Mouse (Mus musculus) left cerebral cortex, adult 9 months (tissue): ENCODE results near the gene Klhdc8b.

Experiments used
- DNase-seq, 2 experiments: peaks; one replicate each; pipeline ENCODE4 v3.0.0; 2022; ENCODE audit warnings: low spot score in 2 of 2

Gene Klhdc8b

DNA sequence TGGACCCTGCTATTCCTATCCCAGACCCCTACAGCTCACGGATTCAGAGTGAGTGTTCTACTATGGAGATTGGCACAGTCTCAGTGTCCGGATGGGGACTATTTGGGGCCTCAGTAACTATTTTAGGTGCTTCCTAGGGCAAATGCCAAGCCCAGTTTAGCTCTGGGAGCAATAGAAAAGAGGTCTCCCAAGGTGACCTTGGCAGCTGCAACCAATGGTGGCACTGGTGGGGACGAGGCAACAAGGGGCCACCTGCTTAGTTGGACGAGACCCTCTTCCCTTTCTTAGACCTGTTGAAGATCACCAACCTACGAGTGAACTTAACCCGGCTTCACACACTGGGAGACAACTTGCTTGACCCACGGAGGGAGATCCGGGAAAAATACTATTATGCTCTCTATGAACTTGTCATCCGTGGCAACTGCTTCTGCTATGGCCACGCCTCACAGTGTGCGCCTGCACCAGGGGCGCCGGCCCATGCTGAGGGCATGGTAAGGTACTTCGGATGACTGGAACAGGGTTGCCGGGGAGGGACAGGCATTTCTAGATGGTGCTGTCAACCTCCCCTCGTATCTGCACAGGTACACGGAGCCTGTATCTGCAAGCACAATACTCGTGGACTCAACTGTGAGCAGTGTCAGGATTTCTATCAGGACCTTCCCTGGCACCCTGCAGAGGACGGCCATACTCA lies 20.3 kb upstream of the Klhdc8b start:
- no peak for DNase-seq

DNA sequence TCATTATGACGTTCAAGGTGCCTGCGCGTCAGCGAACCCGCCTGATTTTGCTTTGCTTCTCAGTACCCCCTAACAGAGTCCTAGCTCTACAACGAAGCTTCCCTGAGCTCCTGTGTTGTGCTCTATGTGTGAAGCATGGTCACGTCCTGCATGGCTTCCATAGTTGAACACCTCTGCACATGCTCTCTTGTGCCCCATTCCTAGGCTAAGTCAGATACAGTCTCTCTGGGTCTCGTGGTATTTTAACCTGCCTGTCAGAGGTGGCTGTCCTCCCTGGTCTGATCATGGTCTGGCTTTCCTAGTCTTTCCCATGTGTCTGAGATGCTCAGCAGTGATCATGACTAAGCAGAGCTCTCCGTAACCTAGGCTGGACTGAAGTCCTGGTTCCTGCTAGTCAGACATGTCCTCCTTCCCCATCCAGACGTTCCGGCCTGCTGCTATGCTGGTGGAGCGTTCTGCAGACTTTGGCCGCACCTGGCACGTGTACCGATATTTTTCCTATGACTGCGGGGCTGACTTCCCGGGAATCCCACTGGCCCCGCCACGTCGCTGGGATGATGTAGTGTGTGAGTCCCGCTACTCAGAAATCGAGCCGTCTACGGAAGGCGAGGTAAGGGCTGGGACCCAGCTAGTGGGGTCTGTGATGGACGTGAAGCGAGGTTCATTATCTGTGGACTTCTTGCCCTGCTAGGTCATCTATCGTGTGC lies 19.6 kb upstream of the Klhdc8b start:
- DNase-seq, result no peak

DNA sequence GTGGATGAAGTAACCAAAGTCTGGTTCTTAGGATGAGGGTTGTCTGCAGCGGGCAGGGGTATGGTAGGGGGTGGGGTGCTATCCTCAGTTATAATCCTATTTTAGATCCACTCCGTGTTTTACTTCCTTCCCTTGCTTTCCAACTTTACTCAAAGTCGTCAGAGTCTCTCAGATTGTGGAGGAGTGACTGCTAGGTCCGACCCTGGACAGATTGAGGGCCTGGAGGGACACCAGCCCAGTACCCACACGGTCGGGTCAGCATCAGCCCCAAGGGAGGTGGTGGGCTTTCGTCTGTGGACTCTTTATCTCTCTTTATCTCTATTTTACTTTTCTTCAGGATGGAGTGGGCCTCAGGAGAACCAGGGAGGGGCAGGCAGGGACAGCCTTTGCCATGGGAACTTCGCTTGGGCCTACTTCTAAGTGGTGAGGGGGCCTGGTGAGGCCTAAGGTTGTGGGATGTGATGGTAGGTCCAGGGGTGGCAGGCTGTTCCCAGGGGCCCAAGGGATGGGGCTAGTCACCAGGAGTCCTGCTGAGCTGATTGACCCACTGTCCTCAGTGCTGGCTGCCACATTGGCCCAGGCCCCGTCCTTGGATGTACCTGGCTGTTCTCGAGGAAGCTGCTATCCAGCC lies 18.5 kb upstream of the Klhdc8b start, which contains the start of gene Lamb2:
Gene Lamb2 (plus strand): TSS at position 16 of the 631 bp plus-strand sequence.
- DNase-seq, result no peak

DNA sequence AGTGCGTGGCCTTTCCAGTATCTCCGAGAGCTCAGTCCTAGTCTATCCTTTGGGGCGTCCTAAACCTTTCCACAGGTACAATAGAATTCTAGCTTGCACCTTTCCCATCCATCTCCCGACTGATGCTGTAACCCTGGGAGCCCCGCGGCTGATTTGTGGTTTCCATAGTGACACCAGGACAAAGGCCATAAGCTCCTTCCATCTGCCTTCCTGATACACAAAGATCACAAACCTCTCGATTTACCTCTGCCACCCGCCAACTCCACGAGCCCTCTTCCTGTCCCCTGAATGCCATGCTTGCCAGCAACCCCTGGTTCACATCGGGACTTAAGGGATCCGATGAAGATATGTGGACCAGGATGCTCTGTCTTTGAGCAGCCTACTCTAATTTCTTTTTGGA lies 17.9 kb upstream of the Klhdc8b start:
- DNase-seq, result no peak

DNA sequence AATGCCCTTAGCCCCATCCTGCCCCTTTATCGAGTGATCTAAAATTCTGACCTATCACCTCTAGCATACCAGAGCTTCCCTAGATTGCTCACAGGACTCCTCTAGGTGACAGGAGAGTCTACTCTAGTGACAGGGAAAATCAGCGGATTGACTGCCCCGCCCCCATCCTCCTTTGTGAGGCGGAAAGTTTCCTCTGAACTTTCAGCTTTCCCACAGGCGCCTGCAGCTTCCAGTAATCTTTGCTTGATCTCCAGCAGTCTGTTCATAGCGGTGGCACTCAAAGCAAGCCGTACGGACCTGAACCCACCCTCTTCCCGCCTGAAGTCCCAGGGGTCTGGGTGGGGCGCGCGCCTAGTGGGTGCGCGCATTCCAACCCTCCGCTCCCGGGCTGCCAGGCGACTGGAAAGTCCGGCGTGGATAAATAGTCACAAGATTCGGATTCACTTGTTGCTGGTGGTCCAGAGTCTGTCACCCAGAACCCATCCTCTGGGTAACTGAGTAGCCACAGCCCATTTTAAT lies 17.3 kb upstream of the Klhdc8b start:
- no peak for DNase-seq

DNA sequence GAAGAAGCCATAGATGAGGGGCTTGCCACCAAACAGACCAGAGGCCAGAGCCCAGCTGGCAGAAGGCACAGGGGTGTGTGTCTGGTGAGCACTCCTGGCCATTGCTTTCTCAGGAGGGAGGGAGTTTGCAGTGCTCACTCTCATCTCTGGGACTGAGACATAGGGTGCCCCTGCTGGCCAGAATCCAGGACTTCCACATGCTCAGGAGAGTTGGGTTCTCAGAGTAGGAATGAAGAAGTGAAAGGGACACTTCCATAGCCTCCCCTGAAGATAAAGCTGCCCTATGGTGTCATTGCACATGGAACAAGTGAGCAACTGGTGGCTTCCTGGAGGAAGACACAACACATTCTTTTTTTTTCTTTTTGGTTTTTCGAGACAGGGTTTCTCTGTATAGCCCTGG lies 13.1 kb upstream of the Klhdc8b start:
- DNase-seq, result no peak

DNA sequence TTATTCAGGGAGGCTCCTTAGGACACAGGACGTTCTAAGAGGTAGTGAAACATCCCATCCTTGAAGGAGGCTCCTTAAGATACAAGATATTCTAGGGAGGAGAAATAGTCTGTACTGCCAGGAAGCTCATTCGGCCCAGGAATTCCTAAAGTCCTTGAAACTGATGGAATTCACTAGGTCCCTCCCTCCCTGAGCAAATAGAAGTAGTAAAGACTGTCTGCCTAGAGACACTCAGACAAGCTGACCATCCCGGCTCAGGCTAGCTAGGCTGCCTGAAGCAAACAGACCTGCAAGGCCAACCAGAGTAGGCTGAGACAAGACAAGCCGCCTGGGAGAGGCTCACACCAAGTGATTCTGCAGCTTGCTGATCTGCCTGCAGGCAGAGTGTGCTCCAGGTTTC lies 8.5 kb upstream of the Klhdc8b start:
- no peak for DNase-seq

DNA sequence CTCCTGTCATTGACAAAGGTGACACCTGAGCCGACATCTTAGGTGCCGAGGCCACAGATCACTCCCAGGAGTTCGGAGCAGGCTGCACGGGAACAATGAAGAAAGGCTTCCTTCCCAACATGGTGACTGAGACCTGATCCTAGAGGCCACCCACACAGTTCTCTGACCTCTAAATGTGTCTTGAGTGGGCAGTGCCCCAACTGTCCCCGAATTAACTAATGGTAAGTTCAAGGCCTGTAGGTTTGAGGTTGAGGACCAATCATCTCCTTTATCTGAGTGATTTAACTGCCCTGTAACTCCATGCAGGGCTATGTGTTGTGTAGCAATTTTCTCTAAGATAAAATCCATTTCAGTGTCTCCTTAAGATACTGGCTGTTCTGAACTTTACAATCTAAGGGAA lies 8.0 kb upstream of the Klhdc8b start:
- DNase-seq, result no peak

DNA sequence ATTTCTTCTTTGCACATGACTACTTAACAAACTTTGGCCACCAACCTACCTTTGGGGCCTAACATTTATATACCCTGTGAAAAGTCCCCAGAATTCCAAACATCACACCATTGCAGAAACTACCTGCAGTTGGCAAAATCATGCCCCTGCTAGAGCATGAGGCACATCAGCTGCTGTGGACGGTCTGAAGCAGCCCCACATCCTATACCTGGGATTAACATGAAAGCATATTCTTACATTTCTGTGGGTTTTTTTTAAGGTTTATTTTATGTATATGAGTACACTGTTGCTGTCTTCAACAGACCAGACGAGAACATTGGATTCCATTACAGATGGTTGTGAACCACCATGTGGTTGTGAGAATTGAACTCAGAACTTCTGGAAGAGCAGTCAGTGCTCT lies 4.8 kb upstream of the Klhdc8b start:
- DNase-seq, result no peak

DNA sequence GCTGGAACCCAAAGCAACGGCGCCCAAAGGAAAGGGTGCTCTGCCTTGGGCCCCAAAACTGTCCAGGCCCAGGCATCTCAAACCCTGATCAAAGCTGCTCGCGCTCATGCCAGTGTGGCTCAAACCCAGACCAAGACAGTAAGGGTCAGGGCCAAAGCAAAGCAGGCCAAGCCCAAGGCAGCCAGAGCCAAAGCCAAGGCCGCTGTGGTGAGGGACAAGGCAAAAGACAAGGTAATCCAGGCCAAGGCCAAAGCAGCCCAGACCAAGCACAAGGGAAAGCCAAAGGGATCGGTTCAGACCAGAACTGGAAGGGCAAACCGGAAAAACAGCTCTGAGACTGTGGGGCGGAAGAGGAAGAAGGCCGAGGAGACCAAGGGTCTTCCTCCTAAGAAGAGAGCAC lies 2.3 kb upstream of the Klhdc8b start:
- no peak for DNase-seq

DNA sequence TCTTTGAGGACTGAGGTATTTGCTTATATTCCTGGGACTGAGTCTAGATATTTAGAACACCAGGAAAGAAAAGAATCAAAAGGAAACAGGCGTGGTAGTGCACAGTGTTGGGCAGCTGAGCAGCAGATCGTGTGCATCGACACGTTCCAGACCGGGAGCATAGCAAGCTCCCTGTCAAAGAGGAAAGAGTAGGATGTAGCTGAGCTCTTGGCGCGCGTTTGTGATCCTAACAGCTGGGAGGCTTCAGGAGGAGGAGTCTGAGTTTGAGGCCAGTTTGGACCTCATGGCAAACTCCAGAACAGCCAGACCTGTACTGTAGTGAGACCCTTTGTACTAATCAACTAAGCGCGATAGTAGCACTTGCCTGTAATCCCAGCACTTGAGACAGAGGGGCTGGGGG lies 811 bp upstream of the Klhdc8b start:
- DNase-seq, result no peak

DNA sequence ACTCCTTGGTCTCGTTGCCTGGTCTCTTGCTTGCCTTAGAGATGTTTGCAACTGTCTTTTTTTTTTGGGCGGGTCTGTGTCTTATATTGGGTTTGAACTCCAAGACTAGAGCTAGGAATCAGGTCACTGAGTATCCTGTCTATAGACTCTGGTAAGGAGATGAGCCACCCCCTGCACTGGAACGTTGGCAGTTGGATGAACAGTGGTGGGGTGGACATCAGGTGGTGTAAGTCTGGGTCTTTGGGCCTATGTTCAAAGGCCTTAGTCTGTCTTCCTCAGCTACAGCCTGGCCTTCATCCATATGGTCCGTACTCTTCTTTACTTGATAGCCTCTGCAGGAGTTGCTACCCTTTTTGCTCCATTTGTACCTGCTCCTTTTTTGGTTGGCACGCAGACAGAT lies 294 bp upstream of the Klhdc8b start:
- no peak for DNase-seq

DNA sequence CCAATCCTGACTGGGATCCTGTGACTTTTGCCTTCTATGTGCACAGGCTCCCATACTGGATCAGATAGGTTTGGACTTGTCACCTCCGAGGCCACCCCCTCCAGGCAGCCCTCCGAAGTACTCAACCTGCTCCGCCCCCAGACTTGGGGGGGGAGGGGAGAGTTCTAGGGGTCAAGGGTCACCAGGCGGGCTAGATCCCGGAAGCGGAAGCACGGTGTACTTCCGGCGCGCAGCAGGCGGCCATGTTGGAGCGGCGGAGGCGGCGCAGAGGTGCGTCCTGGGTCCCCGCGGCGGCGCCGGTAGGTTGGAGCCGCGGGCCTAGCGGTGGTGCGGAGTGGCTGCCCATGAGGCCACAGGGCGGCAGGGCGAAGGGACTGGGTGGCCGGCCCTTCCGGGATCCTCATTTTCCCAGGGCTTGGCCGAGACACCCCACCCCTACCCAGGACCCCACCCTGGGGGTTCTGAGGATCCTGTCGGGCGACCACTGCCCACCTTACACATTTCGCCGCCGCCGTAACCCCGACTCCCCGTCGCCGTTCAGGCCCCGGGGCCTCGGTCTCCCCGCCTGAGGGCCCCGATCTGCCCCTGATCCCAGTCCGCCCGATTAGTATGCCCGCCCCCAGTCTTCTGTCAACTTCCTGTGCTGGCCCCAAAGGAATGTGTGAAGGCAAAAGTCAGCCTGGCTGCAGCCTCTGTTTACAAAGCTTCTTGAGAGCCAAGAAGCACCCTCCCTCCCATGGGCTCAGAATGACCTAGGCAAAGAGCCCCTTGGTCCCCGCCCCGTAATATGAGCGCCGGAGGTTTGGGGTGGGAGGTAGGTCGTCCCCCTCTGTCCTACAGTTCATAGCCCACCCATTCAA lies 832 bp downstream of the Klhdc8b start, which contains the start of gene Ccdc71:
Gene Ccdc71 (plus strand): TSS at position 209 of the 860 bp plus-strand sequence.
- peak; percentile 67 to 87 for DNase-seq

DNA sequence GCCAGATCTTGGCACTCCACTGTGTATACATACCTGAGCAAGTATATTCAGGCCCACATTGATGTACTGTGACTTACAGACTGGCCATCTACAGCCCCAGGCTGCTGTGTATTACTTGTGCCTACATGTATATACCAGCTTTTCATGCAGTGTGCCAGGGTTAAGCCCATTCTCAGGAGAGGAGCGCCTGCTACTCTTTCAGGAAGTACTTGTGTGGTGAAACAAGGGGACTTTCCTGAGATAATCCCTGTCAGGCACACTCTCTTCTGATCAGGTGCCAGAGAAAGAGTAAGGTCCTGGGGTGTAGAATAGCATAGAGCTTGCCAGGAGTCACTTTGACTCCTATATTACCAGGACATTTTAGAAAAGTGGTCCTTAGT lies 1.5 kb downstream of the Klhdc8b start:
- no peak for DNase-seq

DNA sequence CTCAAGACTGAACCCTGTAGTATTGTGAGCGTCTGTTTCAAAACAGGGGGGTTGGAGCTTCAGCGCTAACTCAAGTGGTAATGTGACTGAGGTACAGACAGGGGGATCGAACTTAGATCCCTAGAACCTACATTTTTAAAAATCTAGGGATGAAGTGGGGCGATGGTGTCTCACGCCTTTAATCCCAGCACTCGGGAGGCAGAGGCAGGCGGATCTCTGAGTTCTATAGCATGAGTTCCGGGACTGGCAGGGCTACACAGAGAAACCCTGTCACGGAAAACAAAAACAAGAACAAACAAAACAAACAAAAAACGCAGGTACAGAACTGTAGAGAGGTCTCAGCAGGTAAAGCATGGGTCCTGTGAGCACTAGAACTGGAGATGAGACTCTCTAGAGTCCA lies 4.4 kb downstream of the Klhdc8b start:
- DNase-seq, result no peak

DNA sequence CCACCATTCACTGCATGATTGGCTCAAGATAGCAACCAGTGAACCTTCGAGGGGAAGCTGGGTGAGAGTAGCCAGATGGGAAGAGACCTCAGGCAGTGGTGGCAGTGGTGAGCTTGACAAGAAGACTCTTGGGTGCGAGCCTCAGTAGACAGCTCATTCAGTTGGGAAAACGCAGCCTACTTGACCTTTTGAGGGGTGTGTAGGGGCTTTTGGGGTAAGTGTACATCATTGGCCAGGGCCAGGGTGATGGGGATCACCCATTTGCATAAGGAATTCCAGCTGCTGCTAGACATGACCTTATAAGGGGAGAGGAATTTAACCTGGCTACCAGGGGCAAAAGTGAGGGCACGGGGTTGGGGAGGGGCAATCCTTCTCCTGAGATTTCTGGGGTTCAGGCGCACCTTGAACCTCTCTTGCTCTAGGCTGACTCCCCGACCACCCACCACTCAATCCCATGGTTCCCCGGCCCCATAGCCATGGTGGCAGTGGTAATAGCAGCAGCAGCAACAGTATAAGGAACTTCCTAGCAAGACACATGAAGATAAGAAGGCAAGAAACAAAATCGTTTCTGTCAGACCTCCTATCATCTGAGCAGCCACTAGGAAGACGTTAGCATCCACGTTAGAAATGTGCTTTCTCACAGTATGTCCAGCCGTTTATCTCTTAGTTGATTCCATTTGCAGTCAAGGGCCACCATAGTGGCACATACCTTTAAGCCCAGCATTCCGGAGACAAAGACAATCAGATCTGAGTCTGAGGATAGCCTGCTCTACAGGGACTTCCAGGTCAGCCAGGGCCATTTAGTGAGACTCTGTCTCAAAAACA lies 5.4 kb downstream of the Klhdc8b start:
- DNase-seq, result no peak

DNA sequence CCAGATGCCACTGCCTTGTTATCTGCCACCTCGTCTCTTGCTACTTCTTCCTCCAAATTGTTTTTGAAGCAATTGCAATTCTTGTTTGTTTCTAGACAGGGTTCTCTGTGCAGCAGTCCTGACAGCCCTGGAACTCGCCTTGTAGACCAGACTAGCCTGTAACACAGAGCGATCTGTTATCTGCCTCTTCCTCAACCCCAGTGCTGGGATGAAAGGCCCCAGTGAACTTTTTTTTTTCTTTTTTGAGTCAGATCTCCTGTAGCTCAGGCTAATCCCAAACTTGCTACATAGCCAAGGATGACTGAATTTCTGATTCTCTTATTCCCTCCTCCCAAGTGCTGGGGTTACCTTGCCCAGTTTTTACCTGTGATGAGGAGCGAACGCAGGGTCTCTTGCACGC lies 7.0 kb downstream of the Klhdc8b start:
- no peak for DNase-seq

DNA sequence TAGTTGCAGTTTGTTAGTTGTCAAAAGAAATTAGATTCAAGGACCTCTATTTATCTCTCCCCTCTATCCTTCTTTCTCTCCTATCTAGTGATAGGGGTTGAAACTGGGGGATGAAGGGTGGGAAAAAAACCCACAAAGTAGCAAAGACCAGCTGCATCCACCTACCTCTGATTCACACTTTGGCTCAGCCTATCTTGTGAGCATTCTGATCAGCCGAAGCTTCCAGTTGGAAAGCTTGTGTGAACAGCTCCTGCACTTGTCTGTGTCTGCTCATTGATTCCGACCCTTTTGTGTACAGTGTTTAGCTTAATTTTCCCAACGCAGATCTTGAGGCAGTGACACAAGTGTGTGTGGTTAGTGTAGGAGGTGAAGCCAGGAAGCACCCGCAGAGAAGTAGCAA lies 7.9 kb downstream of the Klhdc8b start:
- no peak for DNase-seq

DNA sequence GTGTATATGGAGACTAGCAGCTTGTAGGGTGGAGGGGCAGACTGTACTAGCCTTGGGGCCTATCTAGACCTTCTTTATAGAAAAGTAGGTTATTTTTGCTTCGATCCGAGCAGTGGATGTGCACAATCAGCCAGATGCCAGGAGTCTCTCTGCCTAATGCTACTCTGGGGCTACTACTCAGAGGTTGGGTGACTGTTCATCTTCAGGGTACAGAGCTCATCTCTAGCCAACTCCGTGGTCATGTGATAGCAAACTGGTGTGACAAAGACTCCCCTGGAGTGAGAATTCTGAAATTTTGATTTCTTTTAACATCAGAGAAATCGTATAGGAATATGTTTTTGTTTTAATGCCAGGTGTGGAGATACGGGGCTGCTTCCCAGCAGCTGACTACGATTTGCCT lies 8.5 kb downstream of the Klhdc8b start:
- DNase-seq, result no peak

DNA sequence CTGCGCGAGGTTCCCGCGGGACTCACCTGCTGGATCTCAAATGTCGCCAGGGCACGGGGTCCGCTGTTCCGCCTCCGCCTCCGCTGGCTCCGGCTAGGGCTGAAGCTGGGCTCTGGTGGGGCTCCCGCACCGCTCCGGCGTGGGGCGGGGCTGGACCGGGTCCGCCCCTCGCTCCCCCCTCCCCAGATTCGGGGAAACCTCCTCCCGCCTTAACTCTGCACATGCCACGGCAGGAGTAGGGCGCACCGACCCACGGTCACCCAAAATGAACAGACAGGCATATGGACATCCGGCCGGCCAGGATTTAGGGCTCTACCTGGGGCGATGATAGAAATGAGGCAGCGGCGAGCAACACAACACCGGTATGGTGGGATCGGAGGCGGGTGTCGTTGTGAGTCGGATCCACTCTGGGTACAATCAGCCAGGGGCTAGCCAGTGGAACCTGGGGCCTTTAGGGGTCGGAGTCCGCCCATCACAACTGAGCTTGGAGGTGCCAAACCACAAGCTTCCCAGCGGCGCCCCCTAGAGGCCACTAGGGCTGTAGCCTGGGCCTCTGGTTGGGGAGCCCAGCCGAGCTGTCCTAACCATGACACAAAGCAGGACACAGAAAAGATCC lies 9.0 kb downstream of the Klhdc8b start:
- DNase-seq, result peak in 1 of 2 experiments; percentile 88
